Mouse (Mus musculus): Measurements from ENCODE around the gene Coasy. TPM values are rescaled to one million over a fixed set of nuclear protein-coding genes. Genes with fewer than 3 reads are reported as not detected.
A peak's percentile ranks its signal among the peaks of the same experiment; 100 is the strongest.

The Coasy gene
- polyA plus RNA-seq, 1 experiment from 2014 or later = 44.9 TPM

DNA sequence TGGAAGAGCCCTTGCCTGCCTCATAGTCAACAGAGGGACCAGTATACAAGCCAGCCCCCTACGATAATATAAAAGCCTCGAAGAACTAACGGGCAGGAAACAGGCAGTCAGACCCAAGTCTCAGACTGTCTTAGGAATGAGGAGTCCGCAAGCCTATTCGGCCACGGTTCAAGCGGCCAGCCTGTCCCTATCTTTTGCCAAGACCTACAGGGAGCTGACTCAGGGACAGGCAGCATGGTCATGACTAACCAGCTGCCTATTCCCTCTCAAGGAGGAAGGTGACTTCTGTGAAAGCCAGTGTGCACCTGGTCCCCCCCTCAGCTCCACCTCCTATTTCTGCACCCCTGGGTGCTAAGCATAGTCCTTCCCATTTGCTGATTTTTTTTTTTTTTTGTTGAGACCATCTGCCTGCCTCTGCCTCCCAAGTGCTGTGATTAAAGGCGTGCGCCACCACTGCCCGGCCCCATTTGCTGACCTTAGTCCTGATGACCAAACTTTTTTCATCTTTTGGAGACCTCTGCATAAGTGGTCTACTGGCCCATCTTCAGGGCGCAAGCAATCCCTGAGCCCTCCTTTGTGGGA is 46.7 kb downstream of the Coasy start:
- WGBS = 83% methylated on average over 11 of the region's 11 CpGs
- no peak for ATAC-seq (ENCODE audit: low FRiP score, low TSS enrichment)
- Histone ChIP-seq H3K9ac (ENCODE audit: low read depth, low read length) (no peak overlapping the region), H3K4me1 (ENCODE audit: control insufficient read depth, insufficient read depth, low read length) (no peaks in the 10 kb centered on the region), H3K9me3 (ENCODE audit: control insufficient read depth, low read length) (peaks cover 5% of the 10 kb centered on the region; the same call in 1 of the 2 replicates), H3K4me3 (ENCODE audit: low read length) (no peak overlapping the region), H3K36me3 (ENCODE audit: control insufficient read depth, insufficient read depth, low read length) (peaks cover 20% of the 10 kb centered on the region), H3K27ac (ENCODE audit: low read depth, low read length) (no peak overlapping the region), H3K4me2 (replicated peaks; ENCODE audit: low read depth, low read length) (no peak overlapping the region), H3K27me3 (ENCODE audit: control insufficient read depth, insufficient read depth, low read length) (no peaks in the 10 kb centered on the region)

DNA sequence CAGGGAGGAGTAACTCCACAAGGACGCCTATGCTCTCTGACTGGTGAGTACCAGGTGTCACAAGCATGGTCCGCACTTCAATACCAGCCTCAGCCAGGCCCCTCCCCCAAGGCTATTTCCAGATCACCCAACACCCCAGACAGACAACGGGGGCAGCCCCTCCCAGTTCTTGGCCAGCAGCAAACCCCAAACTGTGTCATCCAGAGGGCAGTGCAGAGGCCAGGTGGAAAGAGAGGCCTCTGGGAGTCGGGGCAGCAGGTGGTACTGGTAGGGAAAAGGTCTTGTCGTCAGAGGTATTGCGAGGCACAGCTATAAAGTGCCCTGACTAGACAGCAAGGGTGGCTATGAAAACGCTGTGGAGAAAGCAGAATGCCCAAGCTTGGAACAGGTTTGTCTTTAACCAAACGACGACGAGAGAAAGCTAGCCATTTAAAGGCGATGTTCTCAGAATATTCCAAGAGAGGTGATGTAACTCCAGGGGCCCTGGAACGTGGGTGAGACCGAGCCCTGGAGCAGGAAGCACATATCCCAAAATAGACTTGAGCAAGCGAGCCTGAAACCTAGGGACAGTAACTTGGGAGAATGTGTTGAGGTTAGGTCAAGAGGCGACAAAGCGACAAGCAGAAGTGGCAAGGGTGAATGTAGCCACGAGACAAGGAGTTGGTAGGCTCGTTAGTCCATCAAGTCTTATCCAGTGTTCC is 47.8 kb downstream of the Coasy start:
- Histone ChIP-seq H3K4me1 (ENCODE audit: control insufficient read depth, insufficient read depth, low read length) (no peaks in the 10 kb centered on the region), H3K4me3 (ENCODE audit: low read length) (no peak overlapping the region), H3K4me2 (replicated peaks; ENCODE audit: low read depth, low read length) (no peak overlapping the region), H3K9ac (ENCODE audit: low read depth, low read length) (no peak overlapping the region), H3K9me3 (ENCODE audit: control insufficient read depth, low read length) (peaks cover 5% of the 10 kb centered on the region; the same call in 1 of the 2 replicates), H3K27me3 (ENCODE audit: control insufficient read depth, insufficient read depth, low read length) (no peaks in the 10 kb centered on the region), H3K27ac (ENCODE audit: low read depth, low read length) (no peak overlapping the region), H3K36me3 (ENCODE audit: control insufficient read depth, insufficient read depth, low read length) (peaks cover 15% of the 10 kb centered on the region)
- WGBS = 37% methylated on average over 18 of the region's 18 CpGs
- no peak for ATAC-seq (ENCODE audit: low FRiP score, low TSS enrichment)

DNA sequence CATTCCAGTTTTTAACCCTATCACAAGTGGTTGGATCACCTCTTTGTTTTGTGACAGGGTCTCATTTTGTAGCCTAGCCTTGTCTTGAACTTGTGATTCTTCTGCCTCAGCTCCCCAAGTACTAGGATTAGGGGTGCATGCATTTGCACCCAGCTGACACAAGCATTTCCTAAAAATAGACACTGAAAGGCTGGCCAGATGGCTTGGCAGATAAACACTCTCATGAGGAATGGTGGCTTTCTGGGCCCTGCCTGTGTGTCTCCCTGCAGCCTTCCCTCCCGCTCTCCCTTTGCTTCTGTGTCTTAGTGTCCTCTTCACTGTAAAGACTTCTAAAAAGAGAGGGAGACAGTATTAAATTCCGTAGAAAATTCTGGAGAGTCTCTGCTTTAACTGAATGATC is 48.8 kb downstream of the Coasy start:
- WGBS = 87% methylated on average over 2 of the region's 2 CpGs
- peaks cover 5% of the 10 kb centered on the region; the same call in 1 of the 2 replicates for H3K9me3 ChIP-seq (ENCODE audit: control insufficient read depth, low read length)
- no peaks in the 10 kb centered on the region for H3K4me1 ChIP-seq (ENCODE audit: control insufficient read depth, insufficient read depth, low read length)
- no peak overlapping the region for H3K27ac ChIP-seq (ENCODE audit: low read depth, low read length)
- H3K4me3 ChIP-seq (ENCODE audit: low read length) = no peak overlapping the region
- no peak overlapping the region for H3K4me2 ChIP-seq (replicated peaks; ENCODE audit: low read depth, low read length)
- H3K27me3 ChIP-seq (ENCODE audit: control insufficient read depth, insufficient read depth, low read length) = no peaks in the 10 kb centered on the region
- ATAC-seq (ENCODE audit: low FRiP score, low TSS enrichment) = no peak
- no peak overlapping the region for H3K9ac ChIP-seq (ENCODE audit: low read depth, low read length)
- H3K36me3 ChIP-seq (ENCODE audit: control insufficient read depth, insufficient read depth, low read length) = peaks cover 6% of the 10 kb centered on the region

DNA sequence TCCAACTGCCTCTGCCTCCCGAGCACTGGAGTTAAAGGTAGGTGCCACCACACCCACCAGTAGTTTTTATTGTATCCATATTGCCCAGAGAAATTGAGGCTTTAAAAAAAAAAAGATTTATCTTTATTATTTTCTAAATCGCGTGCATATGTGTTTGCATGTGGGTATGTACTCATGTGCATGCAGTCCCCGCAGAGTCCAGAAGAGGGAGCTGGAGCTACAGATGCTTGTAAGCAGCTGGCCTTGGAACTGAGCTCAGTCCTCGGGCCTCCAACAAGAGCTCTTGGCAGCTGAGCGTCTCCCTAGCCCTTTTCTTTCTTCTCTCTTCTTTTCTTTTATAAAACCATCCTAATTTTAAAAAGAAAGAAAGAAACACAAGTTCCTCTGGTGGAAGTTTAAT is 49.3 kb downstream of the Coasy start:
- Histone ChIP-seq H3K36me3 (ENCODE audit: control insufficient read depth, insufficient read depth, low read length) (peaks cover 1% of the 10 kb centered on the region), H3K4me3 (ENCODE audit: low read length) (no peak overlapping the region), H3K4me1 (ENCODE audit: control insufficient read depth, insufficient read depth, low read length) (no peaks in the 10 kb centered on the region), H3K9me3 (ENCODE audit: control insufficient read depth, low read length) (peaks cover 3% of the 10 kb centered on the region; the same call in 1 of the 2 replicates), H3K27me3 (ENCODE audit: control insufficient read depth, insufficient read depth, low read length) (no peaks in the 10 kb centered on the region), H3K4me2 (replicated peaks; ENCODE audit: low read depth, low read length) (no peak overlapping the region), H3K27ac (ENCODE audit: low read depth, low read length) (no peak overlapping the region), H3K9ac (ENCODE audit: low read depth, low read length) (no peak overlapping the region)
- ATAC-seq (ENCODE audit: low FRiP score, low TSS enrichment) = no peak
- 87% methylated on average over 6 of the region's 6 CpGs for WGBS

DNA sequence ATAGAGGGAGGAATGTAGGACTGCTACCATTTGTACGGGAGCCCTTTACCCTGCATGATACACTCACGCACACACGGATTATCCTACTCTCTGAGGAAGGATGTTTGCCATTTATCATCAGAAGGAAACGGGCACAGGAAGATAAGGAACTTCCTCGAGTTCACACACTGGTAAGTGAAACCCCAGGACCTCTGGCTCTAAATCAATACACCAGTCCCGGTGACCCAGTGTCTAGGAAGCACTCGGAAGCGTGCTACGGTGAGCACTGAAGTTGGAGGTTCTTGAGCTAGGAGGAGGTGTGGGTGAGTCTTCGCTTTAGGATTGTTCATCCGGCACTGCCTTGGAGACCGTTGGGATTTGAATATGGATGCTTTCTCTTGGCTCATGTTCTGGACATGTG is 50.7 kb downstream of the Coasy start:
- 59% methylated on average over 12 of the region's 12 CpGs for WGBS
- peak; percentile 50; the same call in 1 of the 2 replicates for ATAC-seq (ENCODE audit: low FRiP score, low TSS enrichment)
- Histone ChIP-seq H3K27me3 (ENCODE audit: control insufficient read depth, insufficient read depth, low read length) (no peaks in the 10 kb centered on the region), H3K4me3 (ENCODE audit: low read length) (no peak overlapping the region), H3K9me3 (ENCODE audit: control insufficient read depth, low read length) (peaks cover 3% of the 10 kb centered on the region; the same call in 1 of the 2 replicates), H3K36me3 (ENCODE audit: control insufficient read depth, insufficient read depth, low read length) (no peaks in the 10 kb centered on the region), H3K4me1 (ENCODE audit: control insufficient read depth, insufficient read depth, low read length) (no peaks in the 10 kb centered on the region), H3K4me2 (replicated peaks; ENCODE audit: low read depth, low read length) (no peak overlapping the region), H3K9ac (ENCODE audit: low read depth, low read length) (no peak overlapping the region), H3K27ac (ENCODE audit: low read depth, low read length) (no peak overlapping the region)

DNA sequence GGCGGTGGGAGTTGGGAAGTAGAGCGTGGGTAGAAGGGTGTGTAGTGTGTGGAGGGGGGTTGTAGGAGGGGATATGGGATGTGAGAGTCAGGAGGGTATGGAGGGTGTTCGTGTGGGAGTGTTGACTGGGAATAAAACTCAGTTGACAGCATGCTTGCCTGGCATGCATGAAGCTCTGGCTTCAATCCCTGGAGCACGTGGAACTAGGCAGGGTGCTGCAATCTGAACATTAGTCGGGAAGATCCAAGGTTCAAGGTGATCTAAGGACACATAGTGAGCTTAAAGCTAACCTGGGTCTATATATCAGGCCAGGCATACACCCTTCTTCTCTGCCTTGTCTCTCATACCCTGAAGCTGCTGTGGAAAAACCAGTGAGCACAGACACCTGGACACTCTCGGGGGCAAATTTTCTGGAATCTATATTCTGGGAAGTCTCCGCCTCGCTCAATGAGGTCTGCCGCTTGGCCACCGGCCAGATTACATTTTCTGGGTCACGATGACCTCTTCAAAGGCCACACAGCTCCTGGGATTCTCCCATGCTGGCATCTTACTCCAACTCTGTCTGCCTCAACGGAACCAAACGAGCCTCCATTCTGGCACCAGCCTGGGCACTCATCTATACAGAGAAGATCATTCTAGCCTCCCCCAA is 52.0 kb downstream of the Coasy start:
- Histone ChIP-seq H3K4me3 (ENCODE audit: low read length) (no peak overlapping the region), H3K9ac (ENCODE audit: low read depth, low read length) (no peak overlapping the region), H3K4me2 (replicated peaks; ENCODE audit: low read depth, low read length) (no peak overlapping the region), H3K27ac (ENCODE audit: low read depth, low read length) (no peak overlapping the region), H3K36me3 (ENCODE audit: control insufficient read depth, insufficient read depth, low read length) (no peaks in the 10 kb centered on the region), H3K9me3 (ENCODE audit: control insufficient read depth, low read length) (peaks cover 3% of the 10 kb centered on the region; the same call in 1 of the 2 replicates), H3K27me3 (ENCODE audit: control insufficient read depth, insufficient read depth, low read length) (no peaks in the 10 kb centered on the region), H3K4me1 (ENCODE audit: control insufficient read depth, insufficient read depth, low read length) (peaks cover 3% of the 10 kb centered on the region)
- WGBS = 66% methylated on average over 13 of the region's 13 CpGs
- no peak for ATAC-seq (ENCODE audit: low FRiP score, low TSS enrichment)

Other genes with a start within 250 kb of the Coasy start
- 12.7 and 19.8 TPM in 2 replicates for gene Stat5b, start 231.8 kb upstream of the Coasy start, polyA plus RNA-seq (2014; fragmentation: Nextera tagmentation; extraction: Ambion mirVana)
- 2.0 and 3.0 TPM in 2 replicates for gene Stat5a, start 223.2 kb upstream of the Coasy start, polyA plus RNA-seq (2014; fragmentation: Nextera tagmentation; extraction: Ambion mirVana)
- 25.3 and 40.0 TPM in 2 replicates for gene Stat3, start 143.0 kb upstream of the Coasy start, polyA plus RNA-seq (2014; fragmentation: Nextera tagmentation; extraction: Ambion mirVana)
- 40.7 and 45.1 TPM in 2 replicates for gene Cavin1, start 111.7 kb upstream of the Coasy start, polyA plus RNA-seq (2014; fragmentation: Nextera tagmentation; extraction: Ambion mirVana)
- gene Atp6v0a1, start 73.1 kb upstream of the Coasy start, polyA plus RNA-seq (2014; fragmentation: Nextera tagmentation; extraction: Ambion mirVana) = 29.2 and 38.8 TPM in 2 replicates
- 7.0 and 11.5 TPM in 2 replicates for gene Naglu, start 12.6 kb upstream of the Coasy start, polyA plus RNA-seq (2014; fragmentation: Nextera tagmentation; extraction: Ambion mirVana)
- 0.16 TPM in 1 of 2 replicates, not detected in the other for gene Hsd17b1, start 4.2 kb upstream of the Coasy start, polyA plus RNA-seq (2014; fragmentation: Nextera tagmentation; extraction: Ambion mirVana)
- gene Mlx, start 4.7 kb downstream of the Coasy start, polyA plus RNA-seq (2014; fragmentation: Nextera tagmentation; extraction: Ambion mirVana) = 39.7 and 48.7 TPM in 2 replicates
- gene Psmc3ip, start 12.9 kb downstream of the Coasy start, polyA plus RNA-seq (2014; fragmentation: Nextera tagmentation; extraction: Ambion mirVana) = 52.0 and 61.8 TPM in 2 replicates
- gene Retreg3, start 37.3 kb downstream of the Coasy start, polyA plus RNA-seq (2014; fragmentation: Nextera tagmentation; extraction: Ambion mirVana) = 10.5 and 14.0 TPM in 2 replicates
- gene Tubg1, start 37.4 kb downstream of the Coasy start, polyA plus RNA-seq (2014; fragmentation: Nextera tagmentation; extraction: Ambion mirVana) = 81.9 and 95.4 TPM in 2 replicates
- gene Tubg2, start 73.3 kb downstream of the Coasy start, polyA plus RNA-seq (2014; fragmentation: Nextera tagmentation; extraction: Ambion mirVana) = 3.7 and 4.5 TPM in 2 replicates
- 1.7 and 2.1 TPM in 2 replicates for gene Cntnap1, start 88.0 kb downstream of the Coasy start, polyA plus RNA-seq (2014; fragmentation: Nextera tagmentation; extraction: Ambion mirVana)
- 17.0 and 17.9 TPM in 2 replicates for gene Plekhh3, start 88.8 kb downstream of the Coasy start, polyA plus RNA-seq (2014; fragmentation: Nextera tagmentation; extraction: Ambion mirVana)
- 0.24 and 0.51 TPM in 2 replicates for gene Ccr10, start 92.9 kb downstream of the Coasy start, polyA plus RNA-seq (2014; fragmentation: Nextera tagmentation; extraction: Ambion mirVana)
- gene Ezh1, start 143.9 kb downstream of the Coasy start, polyA plus RNA-seq (2014; fragmentation: Nextera tagmentation; extraction: Ambion mirVana) = 18.2 and 27.4 TPM in 2 replicates
- 248 and 275 TPM in 2 replicates for gene Ramp2, start 163.5 kb downstream of the Coasy start, polyA plus RNA-seq (2014; fragmentation: Nextera tagmentation; extraction: Ambion mirVana)
- gene Vps25, start 171.1 kb downstream of the Coasy start, polyA plus RNA-seq (2014; fragmentation: Nextera tagmentation; extraction: Ambion mirVana) = 154 and 160 TPM in 2 replicates
- 18.9 and 28.1 TPM in 2 replicates for gene Wnk4, start 178.0 kb downstream of the Coasy start, polyA plus RNA-seq (2014; fragmentation: Nextera tagmentation; extraction: Ambion mirVana)
- gene Cntd1, start 196.4 kb downstream of the Coasy start, polyA plus RNA-seq (2014; fragmentation: Nextera tagmentation; extraction: Ambion mirVana) = 1.2 and 1.7 TPM in 2 replicates
- gene Coa3, start 196.5 kb downstream of the Coasy start, polyA plus RNA-seq (2014; fragmentation: Nextera tagmentation; extraction: Ambion mirVana) = 204 and 207 TPM in 2 replicates
- 112 and 164 TPM in 2 replicates for gene Becn1, start 219.7 kb downstream of the Coasy start, polyA plus RNA-seq (2014; fragmentation: Nextera tagmentation; extraction: Ambion mirVana)
- gene Psme3, start 233.6 kb downstream of the Coasy start, polyA plus RNA-seq (2014; fragmentation: Nextera tagmentation; extraction: Ambion mirVana) = 113 and 130 TPM in 2 replicates
- 1.9 TPM in 2 replicates for gene Aoc2, start 242.5 kb downstream of the Coasy start, polyA plus RNA-seq (2014; fragmentation: Nextera tagmentation; extraction: Ambion mirVana)
- 0.23 and 0.37 TPM in 2 replicates for gene Aoc3, start 248.0 kb downstream of the Coasy start, polyA plus RNA-seq (2014; fragmentation: Nextera tagmentation; extraction: Ambion mirVana)

Measured in kidney, embryonic 14.5 days (tissue).